Mouse (Mus musculus): ENCODE measurements around the gene Cpne8. TPM values are rescaled to one million over a fixed set of nuclear protein-coding genes. Genes with fewer than 3 reads are reported as not detected.
"Not testable (repeated sequence)": the region's sequence is repeated elsewhere in the genome, so short reads cannot be mapped to it uniquely, and the experiment has no call there.

Cpne8 gene
- total RNA-seq, 2 experiments from 2014 or later = 24.0 to 26.5 TPM

DNA sequence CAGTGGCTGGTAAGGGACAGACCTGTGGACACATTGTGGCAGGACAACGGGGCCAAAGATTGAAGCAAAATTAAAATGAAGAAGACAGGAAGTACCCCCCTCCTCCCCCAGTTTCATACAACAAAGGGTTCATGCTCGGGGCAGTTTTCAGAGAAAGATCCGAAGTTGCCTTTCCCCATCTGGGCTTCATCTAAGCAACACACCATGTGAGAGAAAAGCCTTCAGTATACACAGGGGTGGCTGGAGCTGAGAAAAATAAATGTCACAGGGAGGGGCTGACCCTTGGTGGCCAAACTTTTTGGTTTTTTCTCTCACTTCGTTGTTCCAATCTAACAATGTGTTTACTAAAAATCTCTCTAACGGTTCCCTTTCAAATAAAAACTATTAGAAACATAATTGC is 135.8 kb downstream of the Cpne8 start:
- no peak for TF ChIP-seq CTCF (IDR thresholded peaks at IDR 0.05)
- intact Hi-C loops (cut with DNase I) = no loop called here
- DNase-seq (ENCODE audit: extremely low spot score in 1 of 2, low spot score in 2 of 2) = no peak
- Histone ChIP-seq H3K4me3 (no peak overlapping the region), H3K27ac (no peak overlapping the region)

DNA sequence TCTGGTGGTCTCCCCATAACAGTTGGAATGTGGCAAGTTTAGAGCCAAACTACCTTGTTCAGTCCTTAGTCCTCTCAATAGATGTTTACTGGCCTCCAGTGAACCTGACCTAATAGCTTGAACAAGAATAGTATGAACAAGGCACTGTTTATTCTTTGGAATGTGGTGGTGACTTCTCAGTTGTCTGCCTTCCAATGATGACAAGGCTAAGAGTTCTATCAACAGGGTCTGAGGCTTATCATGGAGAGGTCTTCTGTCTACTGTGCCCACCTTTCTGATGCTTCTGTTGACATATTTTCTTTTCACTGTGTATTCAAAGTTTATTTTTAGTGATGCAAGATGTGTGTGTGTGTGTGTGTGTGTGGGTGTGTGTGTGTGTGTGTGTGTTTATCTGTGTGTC is 137.1 kb downstream of the Cpne8 start:
- intact Hi-C loops (cut with DNase I) = no loop called here
- Histone ChIP-seq H3K27ac (no peak overlapping the region), H3K4me3 (no peak overlapping the region)
- TF ChIP-seq CTCF (IDR thresholded peaks at IDR 0.05) = no peak
- DNase-seq (ENCODE audit: extremely low spot score in 1 of 2, low spot score in 2 of 2) = no peak

DNA sequence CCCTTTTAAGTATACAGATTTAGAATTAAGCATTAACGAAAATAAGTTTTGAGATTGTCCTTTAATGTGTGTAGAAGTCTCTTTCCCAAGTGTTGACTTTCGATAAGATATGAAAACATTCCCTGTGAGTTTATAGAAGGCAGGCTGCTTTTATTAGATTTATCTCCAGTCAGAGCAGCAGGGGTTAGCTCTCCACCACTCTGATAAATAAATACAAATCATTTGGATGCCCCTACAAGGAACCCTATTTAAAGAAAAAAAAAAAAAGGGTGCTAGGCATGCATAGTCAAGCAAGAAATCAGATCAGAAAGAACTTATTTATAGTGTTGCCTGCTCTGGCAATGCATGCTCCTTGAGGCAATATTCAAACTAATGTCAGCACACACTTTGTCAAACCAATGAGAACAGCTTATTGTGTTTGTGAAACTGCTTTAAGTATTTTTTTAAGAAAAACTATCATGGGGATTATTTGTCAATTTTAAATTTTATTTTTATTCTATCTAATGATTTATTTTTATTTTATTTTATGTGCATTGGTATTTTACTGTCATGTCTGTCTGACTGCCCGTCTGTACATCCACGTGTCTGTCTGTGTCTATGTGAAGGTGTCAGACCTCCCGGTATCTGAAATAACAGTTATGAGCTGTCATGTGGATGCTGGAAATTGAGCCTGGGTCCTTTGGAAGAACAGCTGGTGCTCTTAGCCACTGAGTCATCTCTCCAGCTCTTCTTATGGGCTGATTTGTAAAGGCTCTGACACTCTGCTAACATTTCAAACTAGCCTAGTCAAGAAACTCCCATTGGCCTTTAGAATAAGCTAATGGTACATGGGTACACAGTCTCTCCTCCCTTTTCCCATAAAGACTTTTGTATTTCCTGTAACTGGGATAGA is 142.7 kb downstream of the Cpne8 start:
- intact Hi-C loops (cut with DNase I) = no loop called here
- DNase-seq (ENCODE audit: extremely low spot score in 1 of 2, low spot score in 2 of 2) = no peak
- no peak for TF ChIP-seq CTCF (IDR thresholded peaks at IDR 0.05)
- Histone ChIP-seq H3K27ac (no peak overlapping the region), H3K4me3 (no peak overlapping the region)

DNA sequence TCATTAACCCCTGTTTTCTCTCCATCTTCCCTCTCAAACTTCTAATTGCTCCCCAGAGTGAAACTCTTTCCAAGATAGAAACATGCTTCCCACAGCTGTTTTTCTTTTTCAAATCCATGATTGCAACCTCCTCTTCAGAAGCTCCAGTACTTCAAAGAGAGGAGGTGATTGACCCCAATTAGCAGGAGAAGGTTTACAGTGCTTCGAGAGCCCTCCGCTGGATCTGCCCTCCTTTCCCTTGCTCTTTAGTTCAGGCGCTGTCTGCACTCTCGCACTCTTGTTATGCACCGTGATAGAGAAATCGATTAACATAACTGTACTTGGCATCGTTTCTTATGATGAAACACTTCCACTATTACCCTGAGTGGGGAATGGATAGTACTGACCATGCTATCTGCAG is 143.5 kb downstream of the Cpne8 start:
- no peak for DNase-seq (ENCODE audit: extremely low spot score in 1 of 2, low spot score in 2 of 2)
- H3K4me3 ChIP-seq = no peak overlapping the region
- intact Hi-C loops (cut with DNase I) = no loop called here
- no peak for TF ChIP-seq CTCF (IDR thresholded peaks at IDR 0.05)
- H3K27ac ChIP-seq = no peak overlapping the region

DNA sequence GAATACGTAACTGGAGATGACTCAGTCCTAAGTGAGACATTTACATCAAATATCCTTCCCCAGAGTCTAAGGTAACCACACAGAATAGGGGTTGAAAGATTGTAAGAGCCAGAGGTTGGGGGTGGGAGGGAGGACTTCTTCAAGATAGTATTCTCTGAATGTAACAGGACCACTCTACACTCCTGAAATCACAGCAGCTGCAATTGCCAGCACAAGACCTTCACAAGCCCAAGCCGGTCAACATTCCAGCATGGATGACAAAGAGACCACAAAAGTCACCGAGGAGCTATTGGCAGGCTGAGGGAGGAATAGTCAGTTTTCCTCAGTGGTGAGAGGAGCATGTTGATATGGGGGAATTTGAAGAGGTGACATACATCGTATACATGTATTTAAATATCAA is 166.5 kb downstream of the Cpne8 start:
- DNase-seq (ENCODE audit: extremely low spot score in 1 of 2, low spot score in 2 of 2) = no peak
- intact Hi-C loops (cut with DNase I) = no loop called here
- TF ChIP-seq CTCF (IDR thresholded peaks at IDR 0.05) = no peak
- H3K27ac ChIP-seq = no peak overlapping the region
- H3K4me3 ChIP-seq = no peak overlapping the region

DNA sequence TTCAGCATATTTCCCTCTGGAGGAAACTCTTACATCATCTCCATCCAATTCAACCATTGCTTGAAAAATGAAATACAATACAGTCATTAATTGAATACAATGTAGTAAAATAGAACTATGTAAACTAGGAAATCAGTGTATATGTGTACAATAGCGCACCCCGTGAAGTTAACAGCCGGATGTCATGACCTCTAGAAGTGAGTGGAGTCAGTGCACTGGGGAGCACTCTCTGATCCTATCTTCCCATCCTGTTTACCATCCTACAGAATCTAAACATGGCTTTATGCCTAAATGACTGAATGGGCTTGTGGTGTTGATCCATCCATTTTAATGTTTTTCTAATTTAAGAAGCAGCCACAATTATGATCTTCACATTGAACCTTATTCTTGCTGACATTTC is 182.2 kb downstream of the Cpne8 start:
- DNase-seq (ENCODE audit: extremely low spot score in 1 of 2, low spot score in 2 of 2) = no peak
- Histone ChIP-seq H3K27ac (no peak overlapping the region), H3K4me3 (no peak overlapping the region)
- no peak for TF ChIP-seq CTCF (IDR thresholded peaks at IDR 0.05)
- intact Hi-C loops (cut with DNase I) = loop anchor here (10.0 kb wide), 1 partner anchor 348 kb away; no protein-coding TSS in a partner anchor

DNA sequence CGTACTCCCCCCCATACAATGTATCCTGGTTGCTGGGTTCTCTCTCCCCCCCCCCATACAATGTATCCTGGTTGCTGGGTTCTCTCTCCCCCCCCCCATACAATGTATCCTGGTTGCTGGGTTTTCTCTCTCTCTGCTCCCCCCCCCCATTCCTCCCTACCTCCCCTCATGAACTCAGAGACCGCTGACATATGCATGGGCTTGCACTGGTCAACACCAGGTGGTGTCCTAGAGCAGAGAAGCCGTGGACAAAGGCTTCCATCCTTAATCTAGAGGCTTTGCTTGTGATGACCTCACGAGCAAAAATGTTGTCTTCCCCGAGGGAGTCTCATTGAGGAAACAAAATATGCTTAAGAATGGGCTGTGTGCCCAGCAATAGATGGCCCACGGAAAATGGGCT is 187.7 kb downstream of the Cpne8 start:
- TF ChIP-seq CTCF (IDR thresholded peaks at IDR 0.05) = no peak; the same call in 1 of the 2 replicates
- intact Hi-C loops (cut with DNase I) = loop anchor here (10.0 kb wide), 1 partner anchor 353 kb away; no protein-coding TSS in a partner anchor
- Histone ChIP-seq H3K27ac (no peak overlapping the region), H3K4me3 (no peak overlapping the region)
- no peak for DNase-seq (ENCODE audit: extremely low spot score in 1 of 2, low spot score in 2 of 2)

DNA sequence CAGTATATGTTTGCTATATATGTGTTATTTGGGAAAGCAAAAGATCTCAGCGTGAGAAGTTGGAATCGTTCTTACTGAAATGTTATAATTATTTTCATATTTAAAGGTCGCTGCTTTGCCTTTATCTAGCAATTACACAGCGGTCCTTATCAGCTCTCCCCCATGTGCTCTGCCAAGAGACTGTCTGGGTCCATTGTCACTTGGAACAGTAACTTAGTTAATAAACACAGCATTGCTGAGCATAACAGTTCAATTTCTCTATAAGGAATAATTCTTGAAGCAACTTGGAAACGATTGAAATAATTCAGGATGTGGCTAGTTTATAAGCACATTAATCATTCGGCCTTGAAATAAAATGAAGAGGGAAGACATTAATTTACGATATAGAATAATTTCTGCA is 189.0 kb downstream of the Cpne8 start:
- no peak for DNase-seq (ENCODE audit: extremely low spot score in 1 of 2, low spot score in 2 of 2)
- intact Hi-C loops (cut with DNase I) = loop anchor here (10.0 kb wide), 1 partner anchor 355 kb away; no protein-coding TSS in a partner anchor
- Histone ChIP-seq H3K27ac (no peak overlapping the region), H3K4me3 (no peak overlapping the region)
- TF ChIP-seq CTCF (IDR thresholded peaks at IDR 0.05) = no peak

DNA sequence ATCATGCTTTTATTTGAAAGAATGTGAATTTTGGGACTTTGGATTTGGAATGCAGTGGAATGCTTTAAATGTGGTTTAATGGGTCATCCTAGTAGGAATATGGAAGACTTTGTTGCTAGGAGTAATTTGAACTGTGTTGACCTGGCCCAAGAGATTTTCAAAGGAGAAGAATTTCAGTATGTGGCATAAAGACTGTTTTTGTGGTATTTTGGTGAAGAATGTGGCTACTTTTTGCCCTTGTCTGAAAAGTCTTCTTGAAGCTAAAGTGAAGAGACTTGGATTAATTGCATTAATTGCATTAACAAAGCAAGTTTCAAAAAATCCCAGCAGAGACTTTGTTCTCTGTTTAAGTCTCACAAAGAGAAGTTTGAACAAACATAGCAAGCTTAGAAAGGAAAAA is 208.7 kb downstream of the Cpne8 start:
- H3K4me3 ChIP-seq; DNase-seq (ENCODE audit: extremely low spot score in 1 of 2, low spot score in 2 of 2); intact Hi-C loops (cut with DNase I); H3K27ac ChIP-seq: not testable (repeated sequence)

DNA sequence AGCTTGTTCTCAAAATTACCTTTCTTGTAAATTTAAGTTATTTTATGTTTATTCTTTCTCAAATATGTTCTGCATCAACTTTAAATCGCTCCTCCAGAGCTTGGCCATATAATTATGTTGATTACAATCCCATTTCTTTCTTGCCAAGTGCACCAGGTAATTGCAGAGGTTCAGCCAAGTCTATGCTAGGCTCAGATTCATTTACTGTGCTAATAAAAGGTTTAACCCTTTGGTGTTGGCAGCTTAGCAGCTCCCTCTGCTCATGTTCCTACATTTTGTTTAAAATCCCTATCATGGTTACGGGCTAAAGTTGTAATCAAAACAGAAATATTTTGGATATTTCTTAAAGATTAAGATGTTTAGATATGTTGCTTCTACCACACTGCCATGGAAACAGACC is 216.0 kb downstream of the Cpne8 start:
- intact Hi-C loops (cut with DNase I) = no loop called here
- H3K4me3 ChIP-seq = no peak overlapping the region
- no peak overlapping the region for H3K27ac ChIP-seq
- no peak for DNase-seq (ENCODE audit: extremely low spot score in 1 of 2, low spot score in 2 of 2)
- TF ChIP-seq CTCF (IDR thresholded peaks at IDR 0.05) = no peak

DNA sequence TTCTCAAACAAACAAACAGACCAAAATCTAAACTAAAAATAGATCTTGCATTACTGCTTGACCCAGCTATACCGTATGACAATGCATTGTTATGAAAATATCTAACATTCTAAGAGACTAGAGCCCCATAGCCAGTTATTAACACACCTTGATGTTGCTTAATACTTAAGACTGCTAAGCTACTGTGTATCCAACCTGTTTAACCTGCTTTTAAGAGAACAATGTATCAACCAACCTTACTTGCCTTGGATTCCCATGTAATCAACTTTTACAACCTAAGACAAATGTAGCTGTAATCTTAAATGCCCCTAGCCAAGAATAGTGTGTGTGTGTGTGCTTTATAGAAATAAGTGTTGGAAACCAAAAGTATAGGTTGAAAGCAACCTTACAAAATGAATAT is 233.2 kb downstream of the Cpne8 start:
- no peak for TF ChIP-seq CTCF (IDR thresholded peaks at IDR 0.05)
- H3K4me3 ChIP-seq = no peak overlapping the region
- H3K27ac ChIP-seq = no peak overlapping the region
- DNase-seq (ENCODE audit: extremely low spot score in 1 of 2, low spot score in 2 of 2) = no peak
- intact Hi-C loops (cut with DNase I) = no loop called here

Measured in left cerebral cortex, adult 2 months (tissue).